Mouse (Mus musculus) kidney, postnatal 25 days (tissue): ENCODE results near the gene Fscn1.
A peak's percentile ranks its signal among the peaks of the same experiment; 100 is the strongest.

Experiments used
- DNase-seq, 2 experiments: peaks; one replicate each; pipeline ENCODE4 v3.0.0; 2021; ENCODE audit warnings: mixed read lengths in 2 of 2

Gene Fscn1

DNA sequence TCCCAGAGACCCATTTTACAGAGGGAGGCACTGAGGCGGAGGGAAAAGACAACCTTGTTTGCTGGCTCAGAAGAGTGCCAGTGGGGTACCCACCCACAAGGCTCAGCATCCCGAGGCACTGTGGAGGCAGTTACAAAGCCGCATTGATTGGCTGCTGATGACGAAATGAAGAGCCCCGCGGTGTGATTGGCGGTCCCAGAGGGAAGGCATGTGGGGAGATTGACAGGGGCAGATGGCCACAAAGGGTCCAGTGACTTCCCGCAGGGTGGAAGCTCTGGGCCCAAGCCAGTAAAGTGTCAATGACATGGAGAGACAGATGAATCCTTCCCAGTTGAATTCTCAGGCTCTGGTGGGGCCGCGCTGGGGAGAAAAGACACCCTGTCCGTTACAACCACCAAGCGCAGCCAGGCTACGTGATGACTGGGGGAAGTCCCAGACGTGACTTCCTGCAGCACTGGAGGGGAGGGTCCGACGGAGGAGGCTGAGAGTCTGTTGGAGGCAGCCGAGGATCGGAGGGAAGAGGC, 14.5 kb downstream of the Fscn1 start:
- peak; percentile 15 to 60 for DNase-seq

DNA sequence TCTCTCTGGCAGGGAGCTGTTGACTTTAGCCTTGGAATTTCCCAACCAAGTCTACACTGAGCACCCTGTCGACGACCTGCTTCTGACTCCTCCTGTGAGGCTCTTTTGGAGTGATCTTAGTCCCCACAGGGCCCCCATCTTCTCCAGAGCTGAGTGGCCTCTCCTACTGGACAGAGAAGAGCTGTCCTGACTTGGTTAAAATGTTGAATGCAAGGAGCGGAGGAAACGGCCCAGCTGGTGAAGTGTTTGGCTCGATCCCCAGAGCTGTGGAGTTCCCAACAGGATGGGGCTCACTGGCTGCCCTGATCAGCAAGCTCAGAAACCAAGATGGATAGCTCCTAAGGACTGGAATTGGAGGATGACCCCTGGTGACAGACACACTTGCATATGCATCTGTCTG, 16.4 kb downstream of the Fscn1 start:
- peak in 1 of 2 experiments; percentile 49 for DNase-seq

DNA sequence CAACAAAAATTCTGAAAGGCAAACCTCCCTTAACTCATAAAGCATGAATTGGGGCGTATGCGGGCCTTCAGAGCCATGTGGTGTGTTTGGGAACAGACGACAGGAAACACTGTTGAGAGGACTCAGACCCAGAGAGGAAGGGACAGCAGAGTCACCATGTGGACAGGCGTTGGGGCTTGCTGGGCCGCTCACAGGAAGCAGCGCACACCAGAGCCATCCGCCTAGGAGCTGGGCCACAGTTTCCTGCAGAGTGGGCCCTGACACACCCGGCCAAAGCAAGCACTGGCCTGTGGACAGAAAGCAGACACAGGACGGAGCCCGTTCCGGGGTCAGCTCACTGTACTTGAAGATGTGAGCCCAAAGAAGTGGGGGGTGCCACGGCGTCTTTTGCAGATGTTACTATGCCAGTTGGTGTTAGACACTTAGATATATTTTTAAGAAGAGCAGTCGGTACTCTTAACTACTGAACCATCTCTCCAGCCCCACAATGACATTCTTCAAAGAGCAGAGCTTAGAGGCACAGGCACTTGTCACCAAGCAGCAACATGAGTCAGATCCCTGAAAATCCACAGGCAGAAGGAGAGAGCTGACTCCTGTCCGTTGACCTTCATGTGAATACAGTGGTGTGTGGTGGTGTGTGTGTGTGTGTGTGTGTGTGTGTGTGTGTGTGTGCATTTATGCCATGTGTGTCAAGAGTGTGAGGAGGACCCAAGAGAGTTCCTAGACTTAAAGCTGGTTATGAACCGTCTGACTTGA, 22.1 kb downstream of the Fscn1 start:
- DNase-seq = peak; percentile 55 to 80

DNA sequence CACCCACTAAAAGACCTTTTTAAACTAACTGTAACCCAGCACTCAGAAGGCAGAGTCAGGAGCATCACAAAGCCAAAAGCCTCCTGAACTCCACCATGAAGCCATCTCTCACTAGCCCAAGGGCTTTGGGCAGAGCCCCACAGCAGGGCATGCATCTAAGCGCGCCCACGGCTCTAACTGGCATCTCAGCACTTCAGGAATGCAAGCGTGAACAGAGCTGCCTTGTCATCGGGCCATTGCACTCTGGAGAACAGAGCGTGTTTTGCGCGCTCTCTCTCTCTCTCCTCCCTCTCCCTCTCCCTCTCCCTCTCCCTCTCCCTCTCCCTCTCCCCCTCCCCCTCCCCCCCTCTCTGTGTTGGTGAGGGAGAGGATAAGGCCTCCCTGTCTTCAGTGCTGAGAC, 23.0 kb downstream of the Fscn1 start:
- DNase-seq = no peak

DNA sequence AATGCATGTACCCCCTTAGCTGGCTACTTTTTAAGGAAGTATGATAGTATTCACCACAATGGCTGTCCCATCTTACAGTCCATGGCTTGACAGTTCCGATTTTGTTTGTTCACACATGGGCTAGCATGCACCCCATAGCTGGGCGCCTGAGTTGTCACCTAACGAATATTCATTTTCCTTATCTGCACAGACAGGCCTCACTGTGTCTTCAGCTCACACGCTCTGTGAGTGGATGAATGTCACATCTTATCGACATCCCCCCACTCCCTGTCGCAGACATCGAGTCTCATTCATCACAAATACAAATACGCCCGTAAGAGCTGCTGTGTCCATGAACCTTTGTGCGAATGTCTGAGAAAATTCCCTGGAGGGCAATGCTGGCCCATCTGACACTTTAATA, 24.1 kb downstream of the Fscn1 start:
- DNase-seq = no peak

DNA sequence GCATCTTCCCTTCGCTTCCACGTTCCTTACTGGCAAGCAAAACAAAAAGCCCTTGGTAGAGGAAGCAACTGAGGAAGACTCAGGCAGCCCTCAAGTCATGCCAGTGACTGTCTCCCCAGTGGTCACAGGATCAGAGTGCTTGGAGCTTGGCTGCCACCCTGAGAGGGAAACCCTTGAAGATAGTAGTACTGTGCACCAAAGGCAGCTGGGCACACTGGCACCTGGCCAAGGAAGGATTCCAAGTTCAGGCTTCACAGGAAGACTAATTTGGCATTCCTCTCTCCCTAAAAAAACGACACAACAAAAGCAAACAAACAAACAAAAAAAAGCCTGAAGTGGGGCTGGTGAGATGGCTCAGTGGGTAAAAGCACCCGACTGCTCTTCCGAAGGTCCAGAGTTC, 28.4 kb downstream of the Fscn1 start:
- DNase-seq = peak; percentile 67 to 74

DNA sequence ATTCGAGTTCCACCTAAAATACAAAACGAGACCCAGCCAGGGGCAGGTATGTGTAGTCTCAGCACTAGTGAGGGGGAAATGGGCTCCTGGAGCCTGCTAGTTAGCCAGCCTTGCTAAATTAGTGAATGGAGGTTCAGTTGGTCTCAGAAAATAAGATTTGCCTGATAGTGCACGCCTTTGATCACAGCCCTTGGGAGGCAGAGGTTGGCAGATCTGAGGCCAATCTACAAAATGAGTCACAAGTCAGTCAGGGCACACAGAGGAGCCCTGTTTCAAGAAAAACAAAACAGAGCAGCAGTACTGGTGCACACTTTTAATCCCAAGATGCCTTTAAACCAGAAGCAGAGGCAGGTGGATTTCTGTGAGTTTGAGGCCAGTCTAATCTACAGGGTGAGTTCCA, 29.0 kb downstream of the Fscn1 start:
- no peak for DNase-seq

DNA sequence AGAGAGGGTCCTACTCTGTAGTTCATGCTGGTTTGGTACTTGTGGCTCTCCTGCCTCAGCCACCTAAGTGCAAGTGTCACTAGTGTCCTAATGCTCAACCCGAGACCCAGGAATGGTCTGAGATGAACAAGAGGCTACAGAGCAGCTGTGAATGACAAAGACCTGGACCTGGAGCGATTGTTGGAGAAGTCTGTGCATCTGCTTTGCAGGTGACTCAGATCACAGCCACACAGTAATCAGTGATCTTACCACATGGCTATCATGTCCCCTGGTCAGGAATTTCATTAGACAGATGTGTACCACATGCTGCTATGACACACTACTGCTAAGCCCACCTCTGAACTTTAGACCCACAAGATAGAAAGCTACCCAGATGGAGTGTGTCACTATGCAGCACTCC, 34.6 kb downstream of the Fscn1 start:
- DNase-seq = no peak

DNA sequence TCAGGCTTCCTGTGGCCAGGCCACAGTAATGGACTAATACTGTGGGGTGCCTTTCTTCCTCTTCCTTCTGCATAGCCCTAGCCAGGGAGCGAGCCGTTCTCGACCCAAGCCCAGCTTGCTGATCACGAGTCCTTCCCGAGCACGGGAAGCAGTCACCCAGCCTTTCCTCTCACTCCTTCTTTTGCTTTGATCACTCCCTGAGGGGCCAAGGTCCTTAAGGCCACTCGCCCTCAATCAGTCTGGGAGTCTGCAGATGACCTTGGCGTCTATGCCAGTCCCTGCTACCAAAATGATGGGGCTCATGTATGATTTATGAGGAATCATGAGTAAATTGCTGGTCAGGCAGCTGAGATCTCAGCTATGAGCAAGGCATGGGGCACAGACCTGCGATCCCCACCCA, 37.4 kb downstream of the Fscn1 start:
- DNase-seq = no peak

DNA sequence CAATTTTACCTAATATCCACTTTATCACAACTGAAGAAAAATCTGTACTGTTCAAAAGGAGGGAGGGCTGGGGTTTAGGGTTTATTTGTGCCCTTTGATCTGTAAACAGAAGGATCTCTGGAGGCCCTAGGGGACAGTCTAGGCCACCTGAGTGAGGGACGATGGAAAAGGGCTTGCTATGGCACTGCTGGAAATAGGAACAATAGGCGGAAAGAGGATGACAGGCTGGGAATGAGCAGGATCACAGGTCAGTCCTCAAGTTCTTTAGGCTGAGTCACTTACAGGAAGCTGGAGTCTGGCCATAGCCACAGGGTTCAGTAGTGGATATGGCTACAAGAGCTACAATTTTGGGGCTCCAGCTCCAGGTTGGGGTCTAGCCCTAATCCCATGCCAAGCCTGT, 38.0 kb downstream of the Fscn1 start:
- peak; percentile 55 to 66 for DNase-seq

DNA sequence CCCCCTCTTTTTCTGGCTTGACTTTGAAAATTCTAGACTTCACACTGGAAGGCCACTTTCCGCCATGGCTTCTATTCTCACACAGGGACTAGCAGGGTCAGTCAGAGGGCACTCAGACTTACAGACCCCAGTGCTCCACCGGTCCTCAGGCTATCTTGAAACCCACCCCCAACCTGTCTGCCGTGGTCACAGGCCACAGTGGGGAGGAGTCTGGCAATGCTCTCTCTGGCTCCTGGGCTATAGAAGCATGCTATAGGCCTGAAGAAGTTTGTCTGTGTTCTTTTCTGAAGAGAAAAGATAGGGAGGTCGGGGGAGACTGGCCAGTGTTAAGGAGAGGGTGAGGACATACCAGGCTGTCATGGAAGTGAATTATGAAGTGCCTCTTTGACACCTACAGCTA, 39.9 kb downstream of the Fscn1 start:
- DNase-seq = no peak

DNA sequence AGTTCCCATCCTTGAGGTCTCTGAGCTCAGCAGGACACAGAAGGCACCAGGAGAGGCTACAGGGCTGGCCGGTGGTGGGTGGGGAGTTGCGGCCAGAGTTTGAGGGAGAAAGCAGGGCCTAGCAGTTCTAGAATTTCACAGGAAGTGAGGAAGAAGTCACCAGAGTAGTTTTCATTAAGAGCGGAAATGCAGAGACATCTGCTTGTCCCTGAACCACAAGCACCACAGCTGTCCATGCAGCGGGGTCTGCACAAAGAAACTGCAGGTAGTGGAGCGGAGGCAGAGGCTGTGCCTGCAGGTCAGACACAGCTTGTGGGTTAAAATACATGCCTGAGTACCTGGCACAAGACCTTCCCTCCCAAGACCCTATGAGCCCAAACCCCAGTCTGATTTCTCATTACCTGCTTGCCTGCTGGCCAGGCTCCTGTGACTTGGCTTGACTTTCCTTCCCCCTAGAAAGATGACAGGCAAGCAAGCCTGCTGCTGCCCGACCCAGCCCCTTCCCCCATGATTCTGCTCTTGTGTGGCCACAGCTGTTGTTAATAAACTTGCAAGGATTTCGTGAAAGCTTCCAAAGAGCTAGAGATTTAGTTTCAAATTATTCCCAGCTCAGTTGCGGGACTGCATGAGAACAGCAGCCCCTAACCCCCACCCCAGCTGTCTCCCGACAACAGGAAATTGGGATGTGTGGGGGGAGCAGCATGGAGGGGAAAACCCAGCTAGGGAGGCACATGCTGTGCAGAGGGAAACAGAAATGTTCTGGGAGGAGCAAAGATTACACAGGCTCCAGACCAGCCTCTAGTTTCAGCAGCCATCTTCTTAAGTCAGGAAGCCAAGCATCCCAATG, 40.7 kb downstream of the Fscn1 start:
- DNase-seq = peak; percentile 9 to 61

DNA sequence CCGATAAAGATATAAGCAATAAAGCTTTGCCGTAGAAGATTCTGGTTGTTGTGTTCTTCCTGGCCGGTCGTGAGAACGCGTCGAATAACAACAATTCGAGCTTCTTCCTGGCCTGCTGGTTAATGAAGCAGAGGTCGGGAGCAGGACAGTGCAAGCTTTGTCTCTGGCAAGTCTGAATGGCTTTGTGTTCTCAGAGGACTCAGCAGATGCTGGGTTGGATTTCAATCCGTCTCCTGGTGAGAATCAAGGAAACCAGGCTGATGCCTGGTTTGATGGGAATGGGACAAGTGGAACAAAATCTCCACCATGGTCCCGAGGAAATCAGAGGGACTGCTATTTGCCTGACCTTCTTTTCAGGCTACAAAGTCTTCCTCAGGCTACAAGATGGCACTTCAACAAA, 49.2 kb downstream of the Fscn1 start:
- no peak for DNase-seq

DNA sequence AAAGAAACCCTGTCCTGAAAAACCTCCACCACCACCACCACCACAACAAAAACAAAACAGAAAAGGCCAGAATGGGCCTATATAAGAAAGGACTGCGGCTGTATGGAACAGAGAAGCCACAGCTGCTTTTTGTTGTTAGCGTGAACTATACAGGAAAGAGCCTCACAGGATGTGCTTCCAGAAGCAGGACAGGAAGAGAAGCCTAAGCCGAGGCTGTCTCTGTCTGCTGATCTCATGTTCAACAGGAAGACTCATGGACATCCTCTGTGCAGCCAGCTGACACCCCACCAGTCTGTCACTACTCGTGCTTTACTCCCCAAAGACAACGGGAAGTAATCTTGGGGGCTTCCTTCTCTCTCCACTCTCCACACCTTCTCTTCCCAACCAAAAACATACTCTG, 57.3 kb downstream of the Fscn1 start:
- DNase-seq = peak; percentile 28 to 61
